Mouse (Mus musculus) neural tube, embryonic 15.5 days (tissue): ENCODE data around the gene Cdca8. TPM values are rescaled to one million over a fixed set of nuclear protein-coding genes. Genes with fewer than 3 reads are reported as not detected.
A peak's percentile ranks its signal among the peaks of the same experiment; 100 is the strongest.
"Not testable (repeated sequence)": the region's sequence is repeated elsewhere in the genome, so short reads cannot be mapped to it uniquely, and the experiment has no call there.

ENCODE experiments used
- ATAC-seq: fragments of 200-750 bp; cut with Nextera tagmentation; 2 replicates; pipeline ENCODE4 v1.8.0; 2017; ENCODE audit warnings: mild to moderate bottlenecking, moderate TSS enrichment, moderate library complexity; ENCODE audit not compliant: low FRiP score
- H3K27ac ChIP-seq: fragments of 300-500 bp; sonication (generic); replicated peaks from 2 replicates; pipeline ENCODE4 v1.5.1; 2015; ENCODE audit warnings: mild to moderate bottlenecking, inconsistent platforms
- H3K27me3 ChIP-seq: fragments of 300-500 bp; sonication (generic); replicated peaks from 2 replicates; pipeline ENCODE4 v1.6.1; 2015; ENCODE audit warnings: inconsistent platforms
- H3K36me3 ChIP-seq: fragments of 300-500 bp; sonication (generic); 2 replicates; pipeline ENCODE4 v1.6.1; 2015; ENCODE audit warnings: inconsistent platforms
- H3K4me1 ChIP-seq: fragments of 300-500 bp; sonication (generic); 2 replicates; pipeline ENCODE4 v1.6.1; 2015; ENCODE audit warnings: inconsistent platforms
- H3K4me2 ChIP-seq: fragments of 300-500 bp; sonication (generic); 2 replicates; pipeline ENCODE4 v1.6.1; 2015; ENCODE audit warnings: inconsistent platforms, mild to moderate bottlenecking, moderate library complexity
- H3K4me3 ChIP-seq: fragments of 300-500 bp; sonication (generic); replicated peaks from 2 replicates; pipeline ENCODE4 v1.5.1; 2015; ENCODE audit warnings: mild to moderate bottlenecking, inconsistent platforms
- H3K9ac ChIP-seq: fragments of 300-500 bp; sonication (generic); replicated peaks from 2 replicates; pipeline ENCODE4 v1.6.1; 2015; ENCODE audit warnings: mild to moderate bottlenecking, inconsistent platforms
- H3K9me3 ChIP-seq: fragments of 300-500 bp; sonication (generic); replicated peaks from 2 replicates; pipeline ENCODE4 v1.6.1; 2016; ENCODE audit warnings: inconsistent platforms
- WGBS: fragments of 180-500 bp; shearing (Covaris S2); methylation state at CpG from one replicate; pipeline ENCODE4 v1.1.7; 2015; ENCODE audit warnings: mixed read lengths; 5-methylcytosine and 5-hydroxymethylcytosine counted together
- polyA plus RNA-seq: library from polyadenylated mRNA; unstranded; fragments of >200 nt; fragmentation: Nextera tagmentation; extraction: Ambion mirVana; gene quantifications from 2 replicates; pipeline ENCODE4 v1.2.1, GENCODE M21; 2015

Gene Cdca8
- 22.1 and 51.7 TPM in 2 replicates for polyA plus RNA-seq

DNA sequence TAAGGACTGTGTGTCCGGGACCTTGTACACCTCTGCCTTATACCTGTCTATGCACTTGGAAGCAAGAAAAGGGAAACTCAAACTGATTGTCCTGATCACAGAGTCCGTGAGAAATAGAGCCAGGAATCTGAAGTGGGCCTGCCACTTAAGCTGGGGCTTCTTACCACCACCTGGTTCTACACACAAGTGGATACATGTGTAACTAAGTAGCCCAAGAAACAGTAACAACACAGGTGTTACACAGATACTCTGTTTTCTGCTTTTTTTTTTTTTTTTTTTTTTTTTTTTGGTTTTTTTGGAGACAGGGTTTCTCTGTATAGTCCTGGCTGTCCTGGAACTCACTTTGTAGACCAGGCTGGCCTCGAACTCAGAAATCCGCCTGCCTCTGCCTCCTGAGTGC, at the start of gene Cdca8:
TSS of gene Cdca8 (minus strand) at position 101 of the 400 bp plus-strand sequence.
- Histone ChIP-seq H3K4me1 (peaks cover 25% of the 10 kb centered on the region), H3K36me3 (peaks cover 39% of the 10 kb centered on the region), H3K4me2 (0 out of 2 replicates have a peak within 1 kb of the TSS, but pooled peaks have one; percentile 87)
- H3K27ac ChIP-seq, ATAC-seq, H3K9ac ChIP-seq, H3K9me3 ChIP-seq, H3K4me3 ChIP-seq, H3K27me3 ChIP-seq: not testable (repeated sequence)
- WGBS = 94% methylated on average over 4 of the region's 4 CpGs

DNA sequence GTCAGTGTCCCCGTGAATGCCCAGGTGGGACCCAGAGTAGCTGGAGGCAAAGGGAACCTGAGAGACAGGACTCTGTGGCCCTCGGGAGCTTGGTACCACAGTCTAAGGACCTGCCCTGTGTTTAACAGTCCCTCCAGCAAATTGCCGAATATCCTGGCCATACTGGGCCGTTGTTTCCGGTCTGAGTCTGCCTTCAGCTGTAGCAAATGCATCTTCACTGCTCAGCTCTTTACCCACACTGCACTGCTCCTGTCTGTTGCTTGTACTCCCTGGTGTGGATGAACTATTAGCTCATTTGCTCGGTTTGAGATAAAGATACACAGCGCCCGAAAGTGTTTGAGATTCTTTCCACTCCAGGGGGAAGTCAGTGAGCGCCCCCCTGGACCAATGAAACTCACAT, 49.3 kb upstream of the Cdca8 start:
- Histone ChIP-seq H3K27me3 (peaks cover 85% of the 10 kb centered on the region), H3K9me3 (no peaks in the 10 kb centered on the region), H3K4me1 (peaks cover 50% of the 10 kb centered on the region), H3K27ac (no peak overlapping the region), H3K4me3 (no peak overlapping the region), H3K9ac (no peak overlapping the region), H3K4me2 (peak overlapping the region; percentile 40), H3K36me3 (no peaks in the 10 kb centered on the region)
- 19% methylated on average over 9 of the region's 9 CpGs for WGBS
- no peak for ATAC-seq

DNA sequence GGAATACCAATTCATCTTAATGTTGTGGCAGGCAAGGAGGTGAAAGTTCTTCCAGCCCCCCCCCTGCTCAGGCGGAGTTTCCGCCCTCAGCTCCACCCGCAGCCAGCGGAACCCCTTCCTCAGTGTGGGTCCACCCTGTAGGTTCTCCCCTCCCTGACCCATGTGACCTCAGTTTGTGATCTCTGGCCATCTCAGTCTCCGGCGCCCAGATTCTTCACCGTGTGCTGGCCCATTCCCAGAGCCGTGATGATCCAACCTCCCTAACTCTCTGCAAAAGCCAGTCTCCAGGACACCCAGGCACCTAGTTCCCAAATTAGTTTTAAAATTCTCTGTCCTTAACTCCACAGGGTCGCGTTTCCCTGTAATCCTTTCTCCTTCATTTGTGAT, 48.6 kb upstream of the Cdca8 start:
- Histone ChIP-seq H3K9ac (no peak overlapping the region), H3K36me3 (no peaks in the 10 kb centered on the region), H3K4me2 (no peak overlapping the region), H3K4me1 (peaks cover 50% of the 10 kb centered on the region), H3K27me3 (peaks cover 89% of the 10 kb centered on the region), H3K27ac (no peak overlapping the region), H3K4me3 (no peak overlapping the region), H3K9me3 (no peaks in the 10 kb centered on the region)
- ATAC-seq = no peak
- WGBS = 11% methylated on average over 10 of the region's 10 CpGs

DNA sequence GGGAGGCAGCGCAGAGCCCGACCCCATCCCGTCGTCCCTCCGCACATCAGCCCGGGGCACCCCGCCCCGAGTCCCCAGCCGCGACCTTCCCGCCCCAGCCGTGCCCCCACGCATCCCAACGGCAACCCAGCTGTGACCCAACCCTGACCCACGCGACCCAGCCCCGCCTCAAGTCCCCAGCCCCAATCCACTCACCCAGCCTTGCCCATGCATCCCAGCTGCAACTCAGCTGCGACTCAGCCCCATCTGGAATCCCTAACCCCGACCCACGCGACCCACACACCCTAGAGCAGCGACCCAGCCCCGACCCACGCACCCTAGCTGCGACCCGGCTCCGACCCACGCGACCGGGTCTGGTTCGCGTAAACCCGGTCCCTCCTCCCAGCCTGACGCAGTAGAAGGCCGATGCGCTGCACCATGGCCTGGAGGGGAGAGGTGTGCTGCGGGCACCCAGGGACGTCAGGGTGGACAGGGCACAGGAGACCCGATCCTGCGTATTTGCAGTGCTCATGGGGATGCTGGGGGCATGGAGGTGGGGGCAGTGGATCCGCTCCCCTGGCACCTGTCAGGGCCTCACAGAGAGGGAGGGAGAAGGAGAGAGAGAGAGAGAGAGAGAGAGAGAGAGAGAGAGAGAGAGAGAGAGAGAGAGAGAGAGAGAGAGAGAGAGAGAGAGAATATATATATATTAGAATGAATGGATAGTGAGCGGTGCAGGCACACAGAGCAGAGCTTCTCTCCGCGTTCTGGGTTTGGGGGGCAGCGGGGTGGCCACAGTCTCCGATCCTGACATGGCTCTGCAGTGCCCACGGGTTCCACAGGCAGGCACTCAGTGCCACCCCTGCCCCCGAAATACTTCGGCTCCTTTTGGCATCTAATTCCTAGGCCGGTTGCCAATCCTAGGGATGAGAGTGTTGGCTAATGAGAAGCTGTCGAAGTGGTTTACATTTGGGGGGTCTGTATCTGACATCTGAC, 47.9 kb upstream of the Cdca8 start:
- ATAC-seq = no peak
- H3K27ac ChIP-seq = no peak overlapping the region

DNA sequence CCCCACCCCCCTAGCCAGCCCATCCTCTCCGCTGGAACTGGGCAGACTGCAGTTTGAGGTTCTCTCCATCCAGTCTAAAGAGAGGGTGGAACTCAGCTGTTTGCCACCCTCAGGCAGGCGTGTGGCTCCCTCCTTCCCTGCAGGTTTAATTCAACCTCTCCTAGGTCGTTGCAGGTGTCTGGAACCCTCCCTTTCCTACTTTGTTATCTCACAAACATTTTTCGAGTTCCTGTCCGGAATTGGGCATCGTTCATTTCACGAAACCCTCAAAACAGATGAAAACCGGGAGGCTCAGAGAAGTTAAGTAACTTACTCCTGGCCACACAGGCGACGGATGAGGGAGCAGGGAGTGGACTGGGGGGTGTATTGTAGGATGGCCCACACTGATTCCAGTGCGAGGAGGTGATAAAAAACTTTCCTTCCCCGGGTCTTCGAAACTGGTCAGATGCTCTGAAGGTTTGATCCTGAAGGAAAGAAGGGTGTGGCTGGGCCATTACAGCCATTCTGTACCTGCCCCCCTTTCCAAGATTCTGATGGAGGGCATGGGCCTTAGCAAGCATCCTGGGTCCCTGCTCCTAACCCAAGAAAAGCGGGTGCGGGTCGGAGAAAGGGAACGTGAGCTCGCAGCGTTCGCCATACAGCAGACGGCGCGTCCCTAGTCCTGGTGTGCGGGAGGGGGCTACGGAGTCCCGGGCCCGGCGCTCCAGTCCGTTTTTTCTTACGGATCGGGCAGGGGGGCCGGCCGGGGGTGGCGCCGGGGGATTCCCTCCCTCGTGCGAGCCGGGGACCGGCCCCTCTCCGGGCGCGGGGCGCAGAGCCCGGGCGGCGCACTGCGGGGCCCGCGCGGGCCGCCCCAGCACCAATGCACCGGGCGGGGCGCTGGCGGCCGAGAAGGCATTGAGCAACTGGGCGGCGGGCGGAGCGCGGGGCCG, 46.8 kb upstream of the Cdca8 start, which contains the start of gene Rspo1:
TSS of gene Rspo1 (plus strand) at position 760 of the 932 bp plus-strand sequence.
- Histone ChIP-seq H3K4me1 (peaks cover 50% of the 10 kb centered on the region), H3K4me2 (peak within 1 kb of the TSS; percentile 59), H3K27ac (no peak within 1 kb of the TSS), H3K9me3 (no peaks in the 10 kb centered on the region), H3K36me3 (no peaks in the 10 kb centered on the region), H3K9ac (peak within 1 kb of the TSS; percentile 10; the same call in 1 of the 2 replicates), H3K27me3 (peaks cover 93% of the 10 kb centered on the region), H3K4me3 (peak within 1 kb of the TSS; percentile 38)
- no peak for ATAC-seq
- 1% methylated on average over 42 of the region's 62 CpGs for WGBS

More for the DNA sequence above, 47.9 kb upstream of the Cdca8 start:
- Histone ChIP-seq H3K9me3 (no peaks in the 10 kb centered on the region), H3K36me3 (no peaks in the 10 kb centered on the region), H3K9ac (peak overlapping the region; percentile 10; the same call in 1 of the 2 replicates), H3K4me3 (peak overlapping the region; percentile 38), H3K27me3 (peaks cover 94% of the 10 kb centered on the region), H3K4me1 (peaks cover 50% of the 10 kb centered on the region), H3K4me2 (peak overlapping the region; percentile 59)
- WGBS = 3% methylated on average over 50 of the region's 51 CpGs

DNA sequence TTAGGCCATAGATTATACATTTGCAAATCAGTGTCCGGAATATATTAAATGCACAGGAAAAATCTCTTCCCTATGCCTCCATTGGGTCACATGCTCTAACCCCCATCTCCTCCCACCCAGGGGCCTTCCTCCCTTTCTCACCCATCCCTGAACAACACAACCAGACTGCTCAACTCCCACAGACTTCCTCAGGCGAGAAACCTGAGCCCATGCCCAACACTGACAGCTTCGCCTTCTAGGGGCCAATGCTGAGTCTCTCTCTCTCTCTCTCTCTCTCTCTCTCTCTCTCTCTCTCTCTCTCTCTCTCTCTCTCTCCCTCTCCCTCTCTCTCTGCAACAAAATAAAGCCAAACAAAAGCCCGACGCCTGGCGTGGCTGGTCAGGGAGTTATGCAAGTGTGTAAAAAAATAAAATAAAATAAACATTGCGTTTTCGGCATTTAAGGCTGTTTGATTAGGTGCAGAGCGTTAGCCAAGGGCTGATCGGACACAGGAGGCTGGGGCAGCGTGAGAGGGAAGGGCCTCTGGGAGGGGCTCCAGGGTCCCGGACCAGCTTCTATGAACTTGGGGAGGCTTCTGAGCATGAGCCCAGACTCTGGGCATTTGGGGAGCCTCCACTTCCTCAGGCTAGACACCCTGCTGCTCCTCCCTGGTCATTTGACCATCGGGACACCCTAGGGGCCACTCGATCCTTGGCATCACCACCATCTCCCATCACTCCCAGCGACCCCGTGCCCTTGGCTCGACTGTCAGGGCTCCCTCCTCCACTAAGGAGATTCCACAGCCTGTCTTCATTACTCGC, 46.0 kb upstream of the Cdca8 start:
- no peak for ATAC-seq
- Histone ChIP-seq H3K4me2 (no peak overlapping the region), H3K4me3 (no peak overlapping the region), H3K36me3 (no peaks in the 10 kb centered on the region), H3K4me1 (peaks cover 47% of the 10 kb centered on the region), H3K9me3 (no peaks in the 10 kb centered on the region), H3K27me3 (peaks cover 84% of the 10 kb centered on the region), H3K27ac (no peak overlapping the region), H3K9ac (no peak overlapping the region)
- 8% methylated on average over 18 of the region's 18 CpGs for WGBS

DNA sequence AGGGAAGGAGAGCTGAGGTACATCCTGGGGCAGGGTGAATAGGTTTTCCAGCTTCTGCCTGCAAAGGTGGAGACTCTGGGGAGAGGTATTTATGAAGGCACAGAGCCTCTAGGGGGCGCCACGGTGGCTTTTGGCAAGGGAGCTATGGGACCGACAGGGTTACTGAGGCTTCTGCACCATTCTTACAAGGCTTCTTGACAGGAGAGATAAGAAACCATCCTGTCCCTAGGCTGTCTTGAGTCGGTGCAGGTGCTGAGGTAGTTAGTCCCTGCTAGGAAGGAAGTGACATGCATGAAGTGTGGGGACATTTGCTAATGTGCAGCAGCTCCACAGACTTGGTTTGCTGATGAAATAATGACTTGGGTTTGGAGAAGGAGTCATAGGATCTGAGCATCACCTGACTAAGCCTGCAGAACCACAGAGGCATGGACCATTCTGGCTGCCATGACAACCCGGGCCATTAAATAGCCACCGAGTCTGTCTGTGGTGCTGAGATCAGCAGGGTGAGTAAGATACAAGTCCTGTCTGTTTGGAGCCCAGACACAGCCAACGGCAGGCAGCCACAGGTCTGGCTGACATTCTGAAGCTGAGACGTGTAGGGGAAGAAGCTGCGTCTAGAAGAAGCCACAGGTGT, 44.9 kb upstream of the Cdca8 start:
- no peak overlapping the region for H3K4me3 ChIP-seq
- 18% methylated on average over 9 of the region's 9 CpGs for WGBS
- peaks cover 45% of the 10 kb centered on the region for H3K4me1 ChIP-seq
- no peak for ATAC-seq
- peaks cover 74% of the 10 kb centered on the region for H3K27me3 ChIP-seq
- H3K9ac ChIP-seq = no peak overlapping the region
- H3K4me2 ChIP-seq = no peak overlapping the region
- H3K36me3 ChIP-seq = no peaks in the 10 kb centered on the region
- H3K9me3 ChIP-seq = no peaks in the 10 kb centered on the region
- no peak overlapping the region for H3K27ac ChIP-seq

DNA sequence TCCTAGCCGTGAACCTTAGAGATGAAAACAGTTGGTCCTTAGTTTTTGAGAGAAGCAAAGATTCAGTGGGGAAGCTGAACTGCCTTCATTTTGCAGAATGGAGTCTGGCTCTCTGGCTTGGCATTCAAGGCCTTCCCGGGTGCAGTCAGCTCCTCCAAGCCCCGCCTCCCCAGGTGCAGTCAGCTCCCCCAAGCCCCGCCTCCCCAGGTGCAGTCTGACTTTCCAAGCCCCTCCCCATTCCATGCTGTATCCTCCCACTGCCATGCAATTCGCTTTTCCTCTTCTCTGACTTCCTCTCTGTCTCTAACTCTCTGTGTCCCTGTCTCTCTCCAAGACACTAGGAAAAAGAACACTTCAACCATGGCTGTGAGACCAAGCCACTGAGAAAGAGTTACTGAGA, 39.1 kb upstream of the Cdca8 start:
- no peaks in the 10 kb centered on the region for H3K36me3 ChIP-seq
- H3K27ac ChIP-seq = no peak overlapping the region
- 50% methylated on average over 5 of the region's 5 CpGs for WGBS

DNA sequence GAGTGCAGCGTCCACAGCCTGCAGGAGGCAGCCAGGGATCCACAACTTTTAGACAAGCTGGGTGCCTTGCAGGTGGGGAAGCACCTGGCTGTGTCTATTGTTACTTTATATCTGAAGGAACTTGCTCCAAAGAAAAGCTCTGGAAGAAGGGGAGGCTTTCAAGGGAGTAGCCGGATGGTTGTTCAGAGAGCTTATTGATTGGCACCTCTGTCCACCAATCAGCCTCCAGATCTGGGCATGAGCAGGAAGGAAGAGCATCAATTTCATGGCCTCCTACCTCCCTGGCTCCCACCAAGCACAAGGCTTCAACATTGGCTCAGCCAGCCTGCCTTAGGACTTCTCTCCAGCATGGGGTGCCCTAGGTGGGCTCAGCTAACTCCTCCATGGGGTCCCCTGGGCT, 34.2 kb upstream of the Cdca8 start:
- no peaks in the 10 kb centered on the region for H3K9me3 ChIP-seq
- no peaks in the 10 kb centered on the region for H3K36me3 ChIP-seq
- no peak for ATAC-seq
- H3K27me3 ChIP-seq = 0 out of 2 replicates have a peak, but pooled peaks cover 4% of the 10 kb centered on the region
- no peak overlapping the region for H3K9ac ChIP-seq
- 89% methylated on average over 2 of the region's 2 CpGs for WGBS
- H3K27ac ChIP-seq = no peak overlapping the region
- peaks cover 4% of the 10 kb centered on the region; the same call in 1 of the 2 replicates for H3K4me1 ChIP-seq
- H3K4me3 ChIP-seq = no peak overlapping the region
- no peak overlapping the region for H3K4me2 ChIP-seq

More for the DNA sequence above, 39.1 kb upstream of the Cdca8 start:
- Histone ChIP-seq H3K9ac (no peak overlapping the region), H3K9me3 (no peaks in the 10 kb centered on the region), H3K27me3 (peaks cover 22% of the 10 kb centered on the region), H3K4me2 (no peak overlapping the region), H3K4me3 (no peak overlapping the region), H3K4me1 (peaks cover 5% of the 10 kb centered on the region; the same call in 1 of the 2 replicates)
- ATAC-seq = no peak

DNA sequence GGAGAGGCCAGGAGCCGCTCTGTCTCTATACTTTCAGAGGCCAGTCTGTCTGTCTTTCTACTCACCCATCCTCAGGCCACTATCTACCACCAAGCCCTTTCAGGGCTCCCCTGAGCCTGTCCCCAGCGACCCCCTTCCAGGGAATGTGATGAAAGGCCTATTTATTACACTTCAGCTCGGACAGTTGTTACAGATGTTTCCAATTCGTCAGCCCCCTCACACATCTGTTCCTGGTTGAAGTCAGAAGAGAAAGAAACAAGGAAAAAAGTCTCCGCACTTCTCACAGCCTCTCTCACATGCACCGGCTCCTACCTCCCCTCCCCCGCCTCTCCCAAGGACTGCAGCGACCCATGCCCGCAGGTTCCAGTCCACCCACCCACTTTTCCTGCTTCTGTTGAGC, 33.2 kb upstream of the Cdca8 start:
- peaks cover 4% of the 10 kb centered on the region; the same call in 1 of the 2 replicates for H3K4me1 ChIP-seq
- H3K4me3 ChIP-seq = no peak overlapping the region
- ATAC-seq = no peak
- no peak overlapping the region for H3K9ac ChIP-seq
- H3K36me3 ChIP-seq = no peaks in the 10 kb centered on the region
- no peaks in the 10 kb centered on the region for H3K9me3 ChIP-seq
- no peak overlapping the region for H3K4me2 ChIP-seq
- 63% methylated on average over 9 of the region's 9 CpGs for WGBS
- H3K27me3 ChIP-seq = no peaks in the 10 kb centered on the region
- H3K27ac ChIP-seq = no peak overlapping the region
